Mouse (Mus musculus) neural tube, embryonic 13.5 days (tissue): Measurements from ENCODE around the gene Pkp4. TPM values are rescaled to one million over a fixed set of nuclear protein-coding genes. Genes with fewer than 3 reads are reported as not detected.

ENCODE experiments used
- ATAC-seq: fragments of 200-750 bp; cut with Nextera tagmentation; 2 replicates; pipeline ENCODE4 v1.8.0; 2017; ENCODE audit warnings: low read depth, mild to moderate bottlenecking, moderate TSS enrichment, moderate library complexity
- H3K27ac ChIP-seq: fragments of 300-500 bp; sonication (generic); replicated peaks from 2 replicates; pipeline ENCODE4 v1.5.1; 2015; ENCODE audit warnings: moderate library complexity, mild to moderate bottlenecking, inconsistent platforms
- H3K27me3 ChIP-seq: fragments of 300-500 bp; sonication (generic); 2 replicates; pipeline ENCODE4 v1.6.1; 2015; ENCODE audit warnings: mild to moderate bottlenecking, inconsistent platforms
- H3K36me3 ChIP-seq: fragments of 300-500 bp; sonication (generic); 2 replicates; pipeline ENCODE4 v1.6.1; 2015; ENCODE audit warnings: mild to moderate bottlenecking, inconsistent platforms
- H3K4me1 ChIP-seq: fragments of 300-500 bp; sonication (generic); replicated peaks from 2 replicates; pipeline ENCODE4 v1.6.1; 2015; ENCODE audit warnings: inconsistent platforms
- H3K4me2 ChIP-seq: fragments of 300-500 bp; sonication (generic); 2 replicates; pipeline ENCODE4 v1.6.1; 2015; ENCODE audit warnings: inconsistent platforms, mild to moderate bottlenecking, moderate library complexity
- H3K4me3 ChIP-seq: fragments of 300-500 bp; sonication (generic); 2 replicates; pipeline ENCODE4 v1.5.1; 2015; ENCODE audit warnings: mild to moderate bottlenecking, inconsistent platforms
- H3K9ac ChIP-seq: fragments of 300-500 bp; sonication (generic); 2 replicates; pipeline ENCODE4 v1.6.1; 2015; ENCODE audit warnings: moderate library complexity, mild to moderate bottlenecking, inconsistent platforms
- H3K9me3 ChIP-seq: fragments of 300-500 bp; sonication (generic); 2 replicates; pipeline ENCODE4 v1.6.1; 2016; ENCODE audit warnings: inconsistent platforms
- WGBS: fragments of 180-500 bp; shearing (Covaris S2); methylation state at CpG from one replicate; pipeline ENCODE4 v1.1.7; 2015; 5-methylcytosine and 5-hydroxymethylcytosine counted together
- polyA plus RNA-seq: library from polyadenylated mRNA; unstranded; fragments of >200 nt; fragmentation: Nextera tagmentation; extraction: Ambion mirVana; gene quantifications from 2 replicates; pipeline ENCODE4 v1.2.1, GENCODE M21; 2015

Pkp4 gene
- polyA plus RNA-seq, 1 experiment from 2014 or later: 16.6 TPM

GRCm38 (mm10) chr2:59331093-59331492, 170.4 kb downstream of the Pkp4 start:
- no peaks in the 10 kb centered on the region for H3K9me3 ChIP-seq
- H3K4me2 ChIP-seq: no peak overlapping the region
- H3K4me3 ChIP-seq: no peak overlapping the region
- H3K27me3 ChIP-seq: no peaks in the 10 kb centered on the region
- no peak overlapping the region for H3K9ac ChIP-seq
- 79% methylated on average over 9 of the region's 9 CpGs for WGBS
- H3K27ac ChIP-seq: no peak overlapping the region
- H3K4me1 ChIP-seq: no peaks in the 10 kb centered on the region
- H3K36me3 ChIP-seq: 0 out of 2 replicates have a peak, but pooled peaks cover 6% of the 10 kb centered on the region
- ATAC-seq: no peak

GRCm38 (mm10) chr2:59332523-59332922, 171.9 kb downstream of the Pkp4 start:
- Histone ChIP-seq H3K4me1 (no peaks in the 10 kb centered on the region), H3K4me3 (no peak overlapping the region), H3K9me3 (no peaks in the 10 kb centered on the region), H3K4me2 (no peak overlapping the region), H3K9ac (no peak overlapping the region), H3K27me3 (no peaks in the 10 kb centered on the region), H3K27ac (no peak overlapping the region), H3K36me3 (0 out of 2 replicates have a peak, but pooled peaks cover 6% of the 10 kb centered on the region)
- WGBS: 85% methylated on average over 4 of the region's 4 CpGs
- ATAC-seq: no peak

GRCm38 (mm10) chr2:59338501-59338900, 177.9 kb downstream of the Pkp4 start:
- no peak overlapping the region for H3K4me2 ChIP-seq
- no peak overlapping the region for H3K4me3 ChIP-seq
- no peak overlapping the region for H3K9ac ChIP-seq
- no peak for ATAC-seq
- H3K27ac ChIP-seq: no peak overlapping the region
- peaks cover 37% of the 10 kb centered on the region for H3K36me3 ChIP-seq
- no peaks in the 10 kb centered on the region for H3K9me3 ChIP-seq
- WGBS: 71% methylated on average over 11 of the region's 11 CpGs
- H3K27me3 ChIP-seq: no peaks in the 10 kb centered on the region
- no peaks in the 10 kb centered on the region for H3K4me1 ChIP-seq

DNA sequence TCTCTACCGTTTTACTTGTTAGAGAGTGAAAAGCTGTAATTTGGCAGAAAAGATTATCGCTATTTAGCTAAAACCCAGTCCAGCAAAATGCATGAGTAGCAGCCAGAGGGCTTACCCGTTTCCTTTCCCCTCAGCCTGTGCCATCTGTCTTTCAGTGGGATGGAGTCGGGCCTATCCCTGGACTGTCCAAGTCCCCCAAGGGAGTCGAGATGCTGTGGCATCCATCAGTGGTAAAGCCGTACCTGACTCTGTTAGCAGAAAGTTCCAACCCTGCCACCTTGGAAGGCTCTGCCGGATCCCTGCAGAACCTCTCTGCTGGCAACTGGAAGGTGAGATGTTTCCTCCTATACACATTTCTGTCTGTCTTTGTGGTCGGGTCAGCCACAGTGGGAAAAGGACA, 178.3 kb downstream of the Pkp4 start:
- WGBS: 92% methylated on average over 8 of the region's 8 CpGs
- H3K27me3 ChIP-seq: no peaks in the 10 kb centered on the region

DNA sequence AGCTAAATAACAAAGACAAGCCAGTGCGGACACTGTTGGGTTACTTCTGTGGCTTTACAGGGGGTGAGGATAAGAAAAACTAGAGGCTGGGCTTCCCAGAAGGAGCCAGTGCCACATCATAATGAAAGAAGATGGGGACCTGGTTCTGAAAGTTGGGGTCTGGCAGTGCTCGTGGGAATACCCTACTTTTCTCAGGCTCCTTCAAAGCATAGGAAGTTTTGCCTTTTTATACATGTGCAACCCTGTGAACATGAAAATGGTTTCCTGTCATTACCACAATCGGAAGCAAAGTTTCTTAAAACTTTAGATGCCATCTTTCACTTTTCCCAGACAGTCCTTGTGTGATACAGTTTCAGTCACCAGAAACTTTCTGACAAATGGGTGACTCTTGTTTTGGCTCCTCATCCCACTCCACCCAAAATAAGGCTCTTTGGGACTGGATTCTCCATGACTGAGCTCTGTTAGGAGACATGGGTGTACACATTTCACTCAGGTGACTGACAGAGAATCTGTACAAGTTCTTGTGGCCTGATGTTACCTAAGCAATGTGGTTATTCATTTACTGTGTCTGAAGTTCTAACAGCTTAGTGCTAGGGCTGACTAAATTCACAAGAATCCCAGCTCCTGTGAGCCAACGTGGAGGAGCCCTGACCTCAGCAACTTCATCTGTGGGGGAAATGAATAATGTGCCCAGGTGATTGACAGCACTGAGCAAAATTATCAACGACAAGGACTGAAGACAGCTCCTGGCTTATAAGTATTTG, 179.3 kb downstream of the Pkp4 start:
- Histone ChIP-seq H3K4me3 (no peak overlapping the region), H3K27me3 (no peaks in the 10 kb centered on the region), H3K9ac (no peak overlapping the region), H3K27ac (no peak overlapping the region), H3K4me2 (no peak overlapping the region), H3K36me3 (peaks cover 47% of the 10 kb centered on the region), H3K9me3 (no peaks in the 10 kb centered on the region), H3K4me1 (no peaks in the 10 kb centered on the region)
- 94% methylated on average over 5 of the region's 5 CpGs for WGBS
- no peak for ATAC-seq

More for the DNA sequence above, 178.3 kb downstream of the Pkp4 start:
- H3K4me1 ChIP-seq: no peaks in the 10 kb centered on the region
- no peak for ATAC-seq
- no peak overlapping the region for H3K4me3 ChIP-seq
- no peak overlapping the region for H3K9ac ChIP-seq
- peaks cover 37% of the 10 kb centered on the region for H3K36me3 ChIP-seq
- no peaks in the 10 kb centered on the region for H3K9me3 ChIP-seq
- H3K4me2 ChIP-seq: no peak overlapping the region
- no peak overlapping the region for H3K27ac ChIP-seq

DNA sequence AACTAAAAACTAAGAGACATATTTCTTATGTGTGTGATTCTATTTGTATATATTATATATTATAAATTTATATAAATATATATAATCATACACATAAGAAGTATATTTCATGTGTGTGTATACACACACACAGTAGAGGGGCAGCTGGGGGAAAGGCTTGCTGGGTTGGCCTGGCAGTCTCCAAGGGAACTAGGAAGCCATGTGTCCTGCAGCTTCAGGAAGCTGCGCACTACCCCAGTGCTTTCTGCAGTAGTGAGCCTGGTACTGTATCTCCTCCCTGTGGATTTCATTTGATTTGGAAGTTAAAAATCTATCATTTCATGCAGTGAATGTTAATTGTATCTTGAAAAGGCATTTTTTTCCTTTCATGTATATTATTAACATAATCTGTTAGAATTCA, 180.2 kb downstream of the Pkp4 start:
- Histone ChIP-seq H3K4me2 (no peak overlapping the region), H3K36me3 (peaks cover 57% of the 10 kb centered on the region), H3K27me3 (no peaks in the 10 kb centered on the region), H3K4me3 (no peak overlapping the region), H3K9me3 (no peaks in the 10 kb centered on the region), H3K4me1 (no peaks in the 10 kb centered on the region), H3K9ac (no peak overlapping the region), H3K27ac (no peak overlapping the region)
- WGBS: 89% methylated on average over 1 of the region's 1 CpGs
- ATAC-seq: no peak

- H3K4me2 ChIP-seq: no peak overlapping the region
- ATAC-seq: no peak
- H3K36me3 ChIP-seq: peaks cover 61% of the 10 kb centered on the region
- no peak overlapping the region for H3K9ac ChIP-seq
- no peaks in the 10 kb centered on the region for H3K9me3 ChIP-seq
- no peaks in the 10 kb centered on the region for H3K4me1 ChIP-seq
- no peaks in the 10 kb centered on the region for H3K27me3 ChIP-seq
- 96% methylated on average over 6 of the region's 6 CpGs for WGBS
- no peak overlapping the region for H3K4me3 ChIP-seq
- H3K27ac ChIP-seq: no peak overlapping the region
Observed at GRCm38 (mm10) chr2:59342591-59343210, 182.1 kb downstream of the Pkp4 start.

GRCm38 (mm10) chr2:59343834-59344233, 183.2 kb downstream of the Pkp4 start:
- WGBS: 95% methylated on average over 11 of the region's 11 CpGs
- Histone ChIP-seq H3K27ac (no peak overlapping the region), H3K9me3 (no peaks in the 10 kb centered on the region), H3K36me3 (peaks cover 63% of the 10 kb centered on the region), H3K27me3 (no peaks in the 10 kb centered on the region), H3K4me1 (no peaks in the 10 kb centered on the region), H3K4me2 (no peak overlapping the region), H3K4me3 (no peak overlapping the region), H3K9ac (no peak overlapping the region)
- ATAC-seq: no peak

- Histone ChIP-seq H3K9ac (no peak overlapping the region), H3K27me3 (no peaks in the 10 kb centered on the region), H3K4me2 (no peak overlapping the region), H3K27ac (no peak overlapping the region), H3K4me1 (no peaks in the 10 kb centered on the region), H3K4me3 (no peak overlapping the region), H3K9me3 (no peaks in the 10 kb centered on the region), H3K36me3 (peaks cover 60% of the 10 kb centered on the region)
- no peak for ATAC-seq
- WGBS: 94% methylated on average over 13 of the region's 13 CpGs
Observed at GRCm38 (mm10) chr2:59344699-59345098, 184.0 kb downstream of the Pkp4 start.

DNA sequence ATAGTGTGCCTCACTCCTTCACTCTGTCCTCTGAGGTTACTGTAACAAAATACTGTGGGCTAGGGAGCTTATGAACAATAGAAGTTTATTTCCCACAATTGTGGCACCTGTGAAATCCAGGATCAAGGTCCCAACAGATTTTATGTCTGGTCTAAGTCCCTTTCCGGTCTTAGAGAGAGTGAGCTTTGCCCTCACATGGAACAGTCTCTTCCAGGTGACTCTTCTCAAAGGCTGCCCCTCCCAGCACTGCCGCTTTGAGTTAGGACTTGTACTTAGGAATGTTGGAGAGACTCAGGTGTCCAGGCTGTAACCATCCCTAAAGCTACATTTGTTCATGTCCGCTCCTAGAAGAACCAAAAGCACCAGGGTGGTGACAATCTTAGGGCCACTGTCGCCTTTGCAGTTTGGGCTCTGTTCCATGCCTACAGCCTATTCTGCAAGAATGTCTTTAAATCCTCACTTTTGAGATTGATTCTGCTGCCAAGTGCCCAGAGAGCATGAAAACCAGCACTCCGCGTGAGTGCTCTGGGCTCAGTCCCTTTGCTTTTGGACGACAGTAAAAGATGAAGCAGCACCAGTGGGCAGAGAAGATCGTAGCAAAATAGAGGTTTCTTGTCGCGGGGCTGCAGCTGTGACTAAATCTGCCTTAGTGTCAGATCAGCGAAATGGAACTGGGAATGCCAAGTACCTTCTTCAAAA, 184.6 kb downstream of the Pkp4 start:
- H3K27ac ChIP-seq: no peak overlapping the region
- H3K9ac ChIP-seq: no peak overlapping the region
- no peak overlapping the region for H3K4me2 ChIP-seq
- 91% methylated on average over 11 of the region's 11 CpGs for WGBS
- ATAC-seq: no peak
- H3K27me3 ChIP-seq: no peaks in the 10 kb centered on the region
- H3K9me3 ChIP-seq: no peaks in the 10 kb centered on the region
- peaks cover 54% of the 10 kb centered on the region for H3K36me3 ChIP-seq
- H3K4me1 ChIP-seq: peaks cover 3% of the 10 kb centered on the region; the same call in 1 of the 2 replicates
- H3K4me3 ChIP-seq: no peak overlapping the region

- Histone ChIP-seq H3K9ac (no peak overlapping the region), H3K4me2 (no peak overlapping the region), H3K4me1 (peaks cover 12% of the 10 kb centered on the region), H3K27me3 (no peaks in the 10 kb centered on the region), H3K9me3 (no peaks in the 10 kb centered on the region), H3K36me3 (peaks cover 53% of the 10 kb centered on the region), H3K4me3 (no peak overlapping the region), H3K27ac (no peak overlapping the region)
- WGBS: 76% methylated on average over 12 of the region's 12 CpGs
- ATAC-seq: no peak
Observed at GRCm38 (mm10) chr2:59346443-59346842, 185.8 kb downstream of the Pkp4 start.

DNA sequence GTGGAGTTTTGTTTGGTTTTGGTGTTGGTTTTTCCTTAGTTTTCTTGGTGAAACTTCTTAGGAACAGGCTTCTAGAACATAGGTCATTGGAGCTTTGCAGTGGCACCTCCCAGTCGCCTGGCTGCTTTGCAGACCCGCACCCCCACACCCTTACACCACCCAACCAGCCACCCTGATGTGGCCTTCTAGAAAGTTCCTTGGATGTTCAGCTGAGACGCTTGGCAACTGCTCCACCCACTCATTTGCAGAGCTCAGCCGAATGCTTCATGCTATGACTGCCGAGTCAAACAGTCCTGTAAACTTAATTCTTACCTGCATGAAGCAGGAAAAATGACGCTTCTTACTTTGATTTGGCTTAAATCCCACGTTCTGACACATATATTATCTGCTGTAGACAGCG, 187.9 kb downstream of the Pkp4 start:
- H3K27ac ChIP-seq: no peak overlapping the region
- 85% methylated on average over 8 of the region's 8 CpGs for WGBS
- H3K9me3 ChIP-seq: no peaks in the 10 kb centered on the region
- no peak overlapping the region for H3K9ac ChIP-seq
- no peaks in the 10 kb centered on the region for H3K27me3 ChIP-seq
- H3K36me3 ChIP-seq: peaks cover 39% of the 10 kb centered on the region
- ATAC-seq: no peak
- H3K4me2 ChIP-seq: no peak overlapping the region
- H3K4me3 ChIP-seq: no peak overlapping the region
- peaks cover 23% of the 10 kb centered on the region for H3K4me1 ChIP-seq
